Mouse (Mus musculus) mouse embryonic stem cell (cell line): ENCODE data around the gene Ric3.

Experiments
- in situ Hi-C, 2 experiments: fragments of 300-500 bp; cut with MboI; formaldehyde crosslinking; loops; 1 replicate in 1 of 2; 3 replicates in 1 of 2; pipeline ENCODE4 v1.14.3; 2019 to 2020; ENCODE audit warnings: low sequenced_read_pairs in 2 of 2, low pct_unique_long_range_greater_than_20kb in 1 of 2, mixed read lengths in 1 of 2; ENCODE audit not compliant: unreplicated experiment in 1 of 2

Gene Ric3

DNA sequence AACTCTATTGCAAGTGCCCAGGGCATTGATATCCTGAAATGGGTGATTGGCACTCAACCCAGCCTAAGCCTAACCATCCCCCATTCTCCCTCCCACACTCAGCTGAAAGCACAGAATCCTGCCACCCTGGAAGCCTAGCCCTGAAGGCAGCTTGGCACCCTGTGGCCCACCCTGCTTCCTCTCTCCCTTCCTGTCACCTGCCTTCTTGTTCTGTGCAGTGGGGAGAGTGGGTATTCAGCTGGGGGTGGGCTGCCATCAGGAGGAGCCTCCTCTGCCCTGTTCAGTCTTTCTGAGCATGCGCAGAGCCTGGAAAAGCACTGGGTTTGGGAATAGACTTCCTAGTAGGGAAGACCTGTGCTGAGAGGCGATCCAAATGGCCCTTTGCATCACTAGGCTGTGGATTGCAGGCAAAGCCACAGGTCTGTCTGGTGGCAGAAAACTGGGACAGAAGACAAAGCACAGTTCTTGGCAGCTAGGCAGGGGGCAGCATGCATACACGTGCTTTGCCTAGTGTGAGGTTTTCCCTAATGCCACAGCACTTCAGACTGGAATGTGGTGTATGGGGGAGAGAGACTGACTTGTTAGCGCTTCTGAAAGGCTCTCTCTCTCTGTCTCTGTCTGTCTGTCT, 70.0 kb downstream of the Ric3 start:
- in situ Hi-C loops: no loop called here

DNA sequence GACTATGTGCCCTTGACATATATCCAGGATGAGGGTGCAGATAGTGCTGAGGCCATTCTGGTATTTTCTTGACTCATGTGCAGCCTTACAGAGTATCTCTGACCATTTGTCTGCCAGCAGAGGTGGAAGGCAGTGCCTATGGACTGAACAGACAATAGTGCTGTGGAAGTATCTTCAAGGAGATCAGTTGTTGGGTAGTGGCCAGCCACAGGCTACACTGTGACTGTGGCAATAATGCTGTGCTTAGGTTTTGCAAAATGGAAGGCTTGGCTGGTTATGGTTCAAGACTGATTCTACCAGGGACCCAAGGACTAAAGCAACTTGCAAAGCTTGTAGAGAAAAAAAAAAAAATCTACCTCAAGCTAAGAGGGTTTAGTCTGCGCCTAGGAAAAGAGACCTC, 70.6 kb downstream of the Ric3 start:
- in situ Hi-C loops: no loop called here

DNA sequence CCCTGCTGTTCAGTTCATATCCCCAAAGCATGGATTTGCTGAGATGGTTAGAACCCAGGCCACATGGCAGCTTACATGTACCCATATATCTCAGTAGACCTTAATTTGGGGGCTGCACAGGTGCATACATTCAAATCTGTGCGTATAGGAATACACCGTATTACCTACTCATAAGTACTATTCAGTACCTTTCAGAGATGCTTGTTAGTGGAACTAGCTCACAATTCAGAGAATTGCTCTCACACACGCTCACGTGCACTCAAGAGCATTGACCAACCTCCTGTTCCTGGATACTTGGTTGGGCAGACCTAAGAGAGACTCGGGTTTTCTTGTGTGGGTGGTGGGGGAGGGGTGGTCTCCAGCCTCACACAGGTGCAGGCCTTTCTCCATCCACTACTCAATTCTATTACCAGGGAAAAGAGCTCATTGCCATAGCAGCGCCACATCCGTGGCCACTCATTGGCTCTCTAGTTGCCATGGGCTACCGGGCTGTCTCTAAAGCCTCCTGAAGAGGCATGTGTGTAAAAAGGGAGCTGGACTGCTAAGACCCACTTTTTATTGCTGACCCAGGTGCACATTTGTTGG, 71.4 kb downstream of the Ric3 start:
- in situ Hi-C loops: no loop called here

DNA sequence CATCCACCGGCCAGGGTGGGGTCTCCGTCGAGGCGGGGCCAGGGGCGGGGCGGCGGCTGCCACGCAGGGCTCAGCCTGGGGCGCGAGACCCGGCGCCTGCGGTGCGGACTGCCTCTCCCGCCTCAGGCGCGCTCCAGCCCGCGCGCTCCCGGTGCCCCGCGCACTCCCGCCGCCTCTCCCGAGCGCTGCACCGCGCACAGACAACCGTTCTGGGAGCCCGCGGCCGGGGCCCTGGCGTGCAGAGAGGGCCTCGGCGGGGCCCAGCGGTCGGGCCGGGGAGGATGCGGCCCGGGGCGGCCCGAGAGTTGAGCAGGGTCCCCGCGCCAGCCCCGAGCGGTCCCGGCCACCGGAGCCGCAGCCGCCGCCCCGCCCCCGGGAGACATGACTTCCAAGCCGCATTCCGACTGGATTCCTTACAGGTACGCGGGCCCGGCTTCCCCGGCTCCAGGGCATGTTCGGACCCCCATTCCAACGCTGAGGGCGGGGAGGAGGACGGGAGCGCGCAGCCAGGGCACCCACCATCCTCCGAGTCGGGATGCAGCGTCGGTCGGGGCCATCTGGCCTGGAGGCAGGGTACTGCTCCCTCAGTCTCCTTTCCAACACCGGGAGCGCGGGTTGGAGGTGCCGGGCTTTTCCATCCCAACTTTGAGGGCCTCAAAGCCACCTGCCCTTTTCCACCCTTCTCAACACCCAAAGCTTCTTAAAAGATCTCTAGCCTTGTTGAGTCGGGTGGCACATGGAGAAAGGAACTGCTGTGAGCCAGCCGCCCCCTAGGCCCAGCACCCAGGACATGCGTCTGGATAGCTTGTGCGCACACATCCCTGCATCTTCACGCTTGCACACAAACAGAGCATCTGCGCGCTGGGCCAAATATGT, 72.2 kb downstream of the Ric3 start:
- in situ Hi-C loops: no loop called here

DNA sequence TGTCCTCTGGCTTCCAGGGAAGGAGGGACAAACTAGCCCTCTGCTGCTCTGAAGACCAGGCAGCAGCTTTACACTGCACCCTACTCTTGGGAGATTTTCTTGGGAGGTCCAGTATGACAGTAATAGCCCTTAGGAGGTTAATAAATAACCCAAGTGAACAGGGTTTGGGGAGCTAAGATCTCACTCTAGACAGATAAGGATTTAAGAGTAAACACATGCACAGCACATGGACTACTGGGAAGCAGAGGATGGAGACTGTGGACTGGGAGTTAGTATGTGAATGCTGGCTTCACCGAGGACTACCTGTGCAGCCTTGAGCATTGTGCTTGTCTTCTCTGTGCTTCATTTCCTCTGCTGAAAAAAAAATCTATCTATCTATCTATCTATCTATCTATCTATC, 73.9 kb downstream of the Ric3 start:
- in situ Hi-C loops: no loop called here

DNA sequence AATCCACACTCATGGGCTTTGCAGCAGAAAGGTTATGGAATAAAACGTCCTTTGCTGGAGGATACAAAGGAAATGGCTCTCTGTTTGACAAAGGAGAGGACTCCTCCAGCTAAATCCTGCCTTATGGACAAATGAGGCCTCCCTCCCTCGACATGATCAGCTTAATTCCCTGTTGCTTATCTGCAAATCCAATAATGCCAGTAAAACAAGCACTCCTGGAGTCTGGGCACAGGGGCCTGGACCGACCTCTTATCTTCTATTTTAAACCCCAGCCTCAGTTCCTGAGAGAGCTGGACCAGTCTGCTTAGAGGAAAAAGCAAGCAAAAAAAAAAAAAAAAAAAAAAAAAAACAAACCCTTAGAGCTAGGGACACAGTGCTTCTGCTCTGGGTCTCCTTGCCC, 79.5 kb downstream of the Ric3 start:
- in situ Hi-C loops: no loop called here

DNA sequence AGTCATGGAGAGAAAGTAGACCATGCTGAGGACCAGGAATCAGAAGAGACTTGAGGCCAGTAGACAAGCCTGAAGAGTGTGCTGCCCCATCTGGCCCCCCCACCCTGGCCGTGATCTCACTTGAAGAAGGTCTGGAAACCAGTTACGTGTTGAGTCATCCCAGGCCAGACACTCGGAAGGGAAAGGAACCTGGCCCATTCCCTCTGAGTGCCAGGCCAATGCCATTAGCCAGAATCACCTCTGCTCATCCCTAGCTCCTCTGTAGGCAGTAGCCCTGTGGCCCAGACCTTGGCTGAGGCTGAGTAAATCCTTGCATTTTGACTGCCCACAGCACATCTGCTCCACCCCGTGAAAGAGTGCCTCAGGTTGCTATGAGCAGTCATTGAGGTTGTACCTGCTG, 81.2 kb downstream of the Ric3 start:
- in situ Hi-C loops: no loop called here

DNA sequence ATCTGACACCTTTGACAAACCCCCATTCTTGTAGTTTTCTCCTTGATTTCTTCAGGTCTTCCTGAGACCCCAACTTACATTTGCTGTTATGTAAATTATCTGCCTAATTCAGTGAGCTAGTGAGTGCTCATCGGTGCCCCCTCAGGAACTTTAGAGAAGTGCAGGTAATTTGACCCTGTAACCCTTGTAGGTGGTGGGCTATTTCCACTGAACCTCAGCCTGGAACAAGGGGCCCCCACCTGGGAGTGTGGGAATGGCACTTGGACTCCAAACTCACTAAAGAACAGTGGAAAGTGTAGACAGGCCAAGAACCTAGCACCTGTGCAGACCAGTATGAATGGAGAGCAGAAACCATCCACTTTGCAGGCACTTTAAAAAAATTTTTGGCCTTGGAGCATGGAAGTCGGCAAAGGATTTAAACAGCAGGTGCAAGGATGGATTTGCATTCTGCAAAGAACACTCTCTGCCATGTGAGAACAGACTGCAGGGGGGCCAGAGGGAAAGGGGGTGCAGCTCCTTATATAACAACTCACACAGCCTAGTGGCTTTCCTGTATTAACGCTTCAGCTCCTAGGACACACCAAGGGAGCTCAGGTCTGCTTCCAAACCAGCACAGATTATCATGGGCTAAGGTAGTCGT, 82.7 kb downstream of the Ric3 start:
- in situ Hi-C loops: no loop called here

DNA sequence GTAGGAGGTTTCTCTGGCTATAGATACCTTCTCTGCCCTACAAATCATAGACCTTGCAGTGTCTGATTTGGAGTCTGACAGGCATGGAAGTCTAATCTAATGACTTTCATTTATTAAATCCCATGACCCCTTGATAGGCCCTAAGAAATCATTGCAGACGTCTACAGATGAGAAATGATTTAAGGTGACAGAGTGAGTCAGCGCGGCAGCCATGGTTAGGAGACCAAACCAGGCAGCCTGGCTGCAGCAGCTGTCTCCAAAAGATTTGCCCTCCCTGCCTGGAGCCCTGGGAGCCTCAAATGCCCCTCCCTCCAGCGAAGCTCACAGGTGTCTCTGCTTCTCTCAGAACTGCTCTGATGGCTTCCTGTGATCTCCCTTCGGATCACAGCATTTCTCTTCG, 87.0 kb downstream of the Ric3 start:
- in situ Hi-C loops: no loop called here

DNA sequence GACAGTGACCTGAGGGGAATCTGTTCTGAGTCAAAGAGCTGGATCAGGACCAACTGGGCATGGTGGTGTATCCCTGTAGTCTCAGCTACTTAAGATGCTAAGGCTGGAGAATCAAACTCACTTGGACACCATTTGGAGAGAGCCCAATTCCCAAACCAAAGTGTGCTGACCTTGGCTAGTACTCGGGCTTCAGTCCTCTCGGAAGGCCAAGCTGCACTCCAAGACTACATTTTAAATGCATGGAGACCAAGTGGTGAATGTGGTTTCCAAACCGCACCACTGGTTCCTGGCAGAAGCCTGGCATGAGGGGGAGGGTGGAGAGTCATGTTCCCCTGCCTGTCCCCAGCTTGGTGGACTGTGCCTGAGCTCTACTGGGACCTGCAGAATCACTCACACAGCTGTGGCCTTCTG, 89.2 kb downstream of the Ric3 start:
- in situ Hi-C loops: no loop called here

DNA sequence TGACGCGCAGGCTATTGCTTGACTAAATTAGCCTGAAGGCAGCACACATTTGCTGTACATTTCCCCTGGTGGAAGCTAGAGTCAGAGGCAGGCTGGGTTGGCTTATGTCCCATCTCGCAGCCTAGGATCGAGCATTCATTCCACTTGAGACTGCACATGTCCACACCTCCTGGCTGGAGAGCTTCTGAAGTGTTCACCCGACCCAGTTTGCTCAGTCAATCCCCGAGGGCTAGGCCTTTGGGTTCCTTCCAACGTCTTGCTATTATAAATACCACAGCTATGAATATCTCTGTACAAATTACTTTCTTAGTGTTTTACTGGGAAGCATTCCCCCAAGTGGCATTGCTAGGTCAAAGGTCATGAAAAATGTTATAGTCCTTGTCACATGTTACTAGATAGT, 89.9 kb downstream of the Ric3 start:
- in situ Hi-C loops: no loop called here

DNA sequence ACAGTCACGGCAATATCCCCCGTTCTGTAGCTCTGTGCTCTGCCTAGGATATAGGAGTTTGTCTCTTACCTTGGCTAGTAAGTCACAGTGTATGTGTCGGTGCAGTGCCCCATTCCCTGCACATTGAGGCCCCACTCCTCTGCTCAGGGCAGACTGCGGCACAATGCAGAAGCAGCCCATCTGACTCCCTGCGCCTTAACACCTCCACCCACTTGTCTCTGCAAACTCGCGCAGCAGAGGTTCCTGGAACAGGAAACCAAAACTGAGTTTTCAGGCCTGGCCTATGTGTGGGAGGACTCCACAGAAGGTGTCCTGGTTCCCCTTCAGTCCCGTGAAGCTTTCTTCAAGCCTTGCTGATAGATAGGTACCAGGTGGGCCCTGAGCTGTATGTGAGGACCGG, 91.9 kb downstream of the Ric3 start:
- in situ Hi-C loops: no loop called here

DNA sequence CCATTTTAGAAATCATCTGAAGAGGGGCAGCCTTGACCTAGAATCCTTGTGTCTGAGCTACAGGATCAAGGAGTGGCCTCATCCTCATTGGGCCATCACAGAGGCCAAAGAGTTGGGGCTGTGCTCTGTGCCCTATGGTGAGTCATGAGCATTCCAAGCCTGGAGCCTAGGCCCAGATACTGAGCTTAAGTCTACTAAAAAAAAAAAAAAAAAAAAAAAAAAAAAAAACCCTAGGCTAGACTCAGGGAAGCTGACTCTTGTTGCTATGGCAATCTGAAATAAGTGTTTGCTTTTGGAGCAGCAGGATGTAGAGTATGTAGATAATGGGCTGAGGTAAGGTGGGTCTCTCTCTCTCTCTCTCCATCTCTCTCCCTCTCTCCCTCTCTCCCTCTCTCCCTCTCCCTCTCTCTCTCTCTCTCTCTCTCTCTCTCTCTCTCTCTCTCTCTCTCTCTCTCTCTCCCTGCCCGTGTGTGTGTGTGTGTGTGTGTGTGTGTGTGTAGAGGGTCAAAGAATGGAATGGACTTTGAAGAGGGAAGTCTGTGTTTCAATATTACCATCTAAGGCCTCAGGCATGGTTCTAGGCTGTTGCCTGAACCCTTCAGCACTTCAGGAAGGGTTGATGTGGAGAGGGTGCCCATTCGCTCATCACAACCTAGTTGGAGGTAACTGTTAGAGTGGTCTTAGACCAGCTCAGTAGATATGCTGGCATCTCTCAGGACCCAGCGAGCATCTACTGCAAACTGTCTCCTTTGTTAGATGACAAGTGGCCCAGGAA, 97.0 kb downstream of the Ric3 start:
- in situ Hi-C loops: no loop called here
